Mouse (Mus musculus): ENCODE results near the gene Grm5.

DNA sequence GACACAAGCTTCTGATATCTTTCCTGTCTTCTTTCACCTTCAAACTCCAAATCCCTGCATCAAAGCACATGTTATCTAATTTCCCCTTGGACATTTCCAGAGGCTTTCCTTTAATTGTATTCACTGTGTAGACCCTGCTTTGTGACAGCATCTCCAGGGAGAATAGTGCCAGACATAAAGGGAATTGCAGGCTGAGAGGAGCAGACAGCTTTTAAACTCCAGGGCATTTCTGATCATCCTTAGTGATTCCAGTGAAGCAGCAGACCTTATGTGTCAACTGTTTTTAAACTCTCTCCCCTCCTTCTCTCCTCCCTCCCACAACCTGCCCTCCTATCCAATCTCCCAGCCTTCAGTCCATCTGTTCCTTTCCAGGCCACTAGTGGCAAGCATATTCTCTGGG is 507.1 kb downstream of the Grm5 start:
- TF ChIP-seq POLR2A (IDR thresholded peaks at IDR 0.05; ENCODE audit: low read depth, low read length) (no peak), CTCF (IDR thresholded peaks at IDR 0.05; ENCODE audit: extremely low read depth, insufficient read depth, insufficient read length, insufficient replicate concordance) (no peak)
